Comparison of ENCODE assay signal across 19 mouse cellular contexts in the genomic region with DNA sequence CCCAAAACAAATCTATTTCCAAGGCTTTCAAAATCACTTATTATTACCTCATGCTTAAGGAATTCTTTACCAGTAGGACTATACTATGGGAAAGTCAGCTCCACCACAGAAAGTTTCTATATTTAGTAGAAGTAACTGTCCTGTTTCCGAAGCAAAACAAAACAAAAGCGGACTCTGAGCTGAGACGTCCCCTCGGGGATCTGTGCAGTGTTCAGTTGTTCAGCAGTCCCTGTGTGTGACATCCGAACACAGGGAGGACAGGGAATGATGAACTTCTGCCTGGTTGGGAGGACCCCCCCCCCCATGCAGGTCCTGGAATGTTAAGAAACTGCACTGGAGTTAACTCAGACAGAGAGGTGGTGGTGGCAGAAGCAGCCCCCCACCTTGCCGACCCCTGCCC. TPM values are rescaled to one million over a fixed set of nuclear protein-coding genes. Genes with fewer than 3 reads are reported as not detected.
A peak's percentile ranks its signal among the peaks of the same experiment; 100 is the strongest.
DNase-seq lines count a peak whose midpoint lies in the region; ATAC-seq lines count a peak whose summit lies in the region.
"Had no signal": no experiment of that assay in that cellular context is flagged by ENCODE, and none has a peak within 500 bp of the region (broad histone marks: within the 10 kb centered on the region; RNA-seq: fewer than 3 reads in every experiment).

No protein-coding gene starts in this region.

- peak overlapping the region; percentile 55 for H3K27ac ChIP-seq in heart, embryonic 16.5 days (ENCODE audit: low read length)
- H3K27ac ChIP-seq in midbrain, embryonic 10.5 days (replicated peaks): peak overlapping the region; percentile 61
- no peak overlapping the region for H3K27ac ChIP-seq in midbrain, embryonic 16.5 days (ENCODE audit: low read length)
- H3K27ac ChIP-seq: left cerebral cortex, adult 2 months; limb, embryonic 12.5 days; liver, embryonic 14.5 days; macrophage; midbrain, embryonic 15.5 days had no signal

- H3K27me3 ChIP-seq in heart, embryonic 16.5 days (ENCODE audit: control insufficient read depth, insufficient read depth, low read length): no peaks in the 10 kb centered on the region
- no peaks in the 10 kb centered on the region for H3K27me3 ChIP-seq in midbrain, embryonic 10.5 days (ENCODE audit: low read depth, poor library complexity, severe bottlenecking)
- 0 out of 2 replicates have a peak, but pooled peaks cover 3% of the 10 kb centered on the region for H3K27me3 ChIP-seq in midbrain, embryonic 16.5 days (ENCODE audit: control insufficient read depth, insufficient read depth, low read depth, low read length)
- H3K27me3 ChIP-seq: midbrain, embryonic 15.5 days had no signal

- DNase-seq in embryo, embryonic 10.5 days (ENCODE audit: low spot score): peak; percentile 22
- no peak for DNase-seq in embryo, embryonic 10 days (ENCODE audit: low spot score)
- no peak for DNase-seq in heart, adult 9 months (ENCODE audit: low spot score in 2 of 2)
- no peak for DNase-seq in midbrain, embryonic 10.5 days (ENCODE audit: low spot score)
- DNase-seq in thymus, adult 18-20 months: no peak
- DNase-seq in layer of hippocampus, adult 9-11 months: no peak
- DNase-seq: adrenal gland, postnatal 10 days; cerebellum, adult 8-10 months; gastrocnemius, postnatal 25 days; right cerebral cortex, postnatal 25 days; thymus, postnatal 14 days had no signal

- peak overlapping the region; percentile 57 for H3K9ac ChIP-seq in heart, embryonic 16.5 days (ENCODE audit: low read length)
- no peak overlapping the region for H3K9ac ChIP-seq in midbrain, embryonic 16.5 days (ENCODE audit: low read depth, low read length)
- H3K9ac ChIP-seq: limb, embryonic 12.5 days; liver, embryonic 14.5 days; midbrain, embryonic 15.5 days had no signal

- peak overlapping the region; percentile 50 for H3K4me2 ChIP-seq in heart, embryonic 16.5 days (ENCODE audit: low read depth, low read length)
- no peak overlapping the region for H3K4me2 ChIP-seq in midbrain, embryonic 16.5 days (ENCODE audit: low read length)
- H3K4me2 ChIP-seq: limb, embryonic 12.5 days; midbrain, embryonic 15.5 days had no signal

- no peaks in the 10 kb centered on the region for H3K36me3 ChIP-seq in heart, embryonic 16.5 days (ENCODE audit: control insufficient read depth, insufficient read depth)
- H3K36me3 ChIP-seq in midbrain, embryonic 10.5 days: peaks cover 27% of the 10 kb centered on the region
- no peaks in the 10 kb centered on the region for H3K36me3 ChIP-seq in midbrain, embryonic 16.5 days (ENCODE audit: control insufficient read depth, insufficient read depth, low read length)
- H3K36me3 ChIP-seq: limb, embryonic 12.5 days; midbrain, embryonic 15.5 days had no signal

- ATAC-seq in heart, embryonic 16.5 days (replicated peaks; ENCODE audit: extremely low read depth, insufficient read depth, low FRiP score): peak; percentile 55; the same call in 1 of the 2 replicates
- no peak for ATAC-seq in midbrain, embryonic 16.5 days
- ATAC-seq: inflammation-experienced regulatory T-cells, adult 6 months; midbrain, embryonic 15.5 days had no signal

- H3K4me1 ChIP-seq in heart, embryonic 16.5 days (ENCODE audit: control insufficient read depth, insufficient read depth, low read length): peaks cover 15% of the 10 kb centered on the region
- H3K4me1 ChIP-seq in midbrain, embryonic 10.5 days: peaks cover 72% of the 10 kb centered on the region
- H3K4me1 ChIP-seq in midbrain, embryonic 16.5 days (ENCODE audit: control insufficient read depth, insufficient read depth, low read length): peaks cover 2% of the 10 kb centered on the region; the same call in 1 of the 2 replicates
- H3K4me1 ChIP-seq: midbrain, embryonic 15.5 days had no signal

- 0 out of 2 replicates have a peak overlapping the region, but pooled peaks have one; percentile 16 for H3K4me3 ChIP-seq in heart, embryonic 16.5 days (ENCODE audit: low read length)
- no peak overlapping the region for H3K4me3 ChIP-seq in midbrain, embryonic 10.5 days
- no peak overlapping the region for H3K4me3 ChIP-seq in midbrain, embryonic 16.5 days (ENCODE audit: low read depth, low read length)
- H3K4me3 ChIP-seq: left cerebral cortex, adult 2 months; limb, embryonic 12.5 days; midbrain, embryonic 15.5 days had no signal

- no peaks in the 10 kb centered on the region for H3K9me3 ChIP-seq in heart, embryonic 16.5 days (replicated peaks; ENCODE audit: control insufficient read depth, low read length)
- no peaks in the 10 kb centered on the region for H3K9me3 ChIP-seq in midbrain, embryonic 10.5 days (replicated peaks)
- no peaks in the 10 kb centered on the region for H3K9me3 ChIP-seq in midbrain, embryonic 16.5 days (replicated peaks; ENCODE audit: control insufficient read depth, low read length, poor library complexity, severe bottlenecking)
- H3K9me3 ChIP-seq: limb, embryonic 12.5 days; midbrain, embryonic 15.5 days had no signal

- WGBS in heart, embryonic 16.5 days: 18% methylated on average over 6 of the region's 6 CpGs
- WGBS in midbrain, embryonic 10.5 days: 63% methylated on average over 6 of the region's 6 CpGs
- WGBS in midbrain, embryonic 16.5 days: 59% methylated on average over 6 of the region's 6 CpGs

RNA-seq across cellular contexts. Expression of a gene that starts 10.7 kb away (rescaled TPM):
- polyA plus RNA-seq in heart, embryonic 16.5 days (2015; fragmentation: Nextera tagmentation; extraction: Ambion mirVana): 59.0 and 67.8 TPM in 2 replicates
- polyA plus RNA-seq in midbrain, embryonic 10.5 days (2016; fragmentation: Nextera tagmentation; extraction: Ambion mirVana): 63.7 and 75.4 TPM in 2 replicates
- 77.8 and 79.8 TPM in 2 replicates for polyA plus RNA-seq in midbrain, embryonic 16.5 days (2015; fragmentation: Nextera tagmentation; extraction: Ambion mirVana)
